Mouse (Mus musculus): ENCODE measurements around the gene Polr1c. TPM values are rescaled to one million over a fixed set of nuclear protein-coding genes. Genes with fewer than 3 reads are reported as not detected.

Polr1c gene
- total RNA-seq, 2 experiments from 2014 or later: 37.2 to 40.1 TPM

DNA sequence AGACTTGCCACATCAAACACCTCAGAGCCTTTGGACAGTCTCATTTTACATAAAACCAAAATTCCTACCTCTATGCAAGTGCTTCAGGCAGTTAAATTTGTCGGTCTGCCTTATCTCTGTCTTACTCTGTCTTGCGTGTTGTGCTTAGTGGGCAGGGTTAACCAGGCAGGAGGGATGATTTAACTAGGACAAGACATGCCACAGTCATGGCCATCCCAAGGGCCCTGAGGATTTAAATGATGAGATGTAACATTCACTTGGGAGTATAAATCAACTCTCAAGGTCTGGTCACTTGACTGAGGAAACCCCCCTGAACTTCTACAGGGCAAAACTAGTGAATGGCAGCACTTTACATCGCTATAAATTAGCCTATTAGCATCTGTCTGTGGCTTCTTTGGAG lies 26.3 kb downstream of the Polr1c start:
- DNase-seq (ENCODE audit: low spot score in 2 of 2): no peak

DNA sequence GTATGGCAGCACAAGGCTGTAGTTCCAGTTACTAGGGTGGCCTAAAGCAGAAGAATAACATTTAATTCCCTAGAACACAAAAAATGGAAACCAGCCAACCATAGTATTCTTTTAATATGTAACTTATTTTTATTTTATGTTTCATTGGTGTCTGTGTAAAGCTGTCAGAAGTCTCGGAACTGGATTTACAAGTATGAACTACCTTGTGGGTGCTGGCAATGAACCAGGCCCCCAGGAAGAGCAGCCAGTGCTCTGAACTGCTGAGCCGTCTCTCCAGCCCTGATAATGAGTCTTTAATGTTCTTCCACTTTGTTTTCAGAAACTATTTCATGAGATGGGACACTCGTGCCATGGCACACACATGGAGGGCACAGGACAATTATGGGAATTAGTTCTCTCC lies 37.3 kb downstream of the Polr1c start:
- DNase-seq (ENCODE audit: low spot score in 2 of 2): no peak

GRCm38 (mm10) chr17:46206676-46207075 lies 41.2 kb downstream of the Polr1c start:
- no peak for DNase-seq (ENCODE audit: low spot score in 2 of 2)

GRCm38 (mm10) chr17:46203078-46203477 lies 44.8 kb downstream of the Polr1c start:
- DNase-seq (ENCODE audit: low spot score in 2 of 2): no peak

GRCm38 (mm10) chr17:46202421-46203071 lies 45.3 kb downstream of the Polr1c start, which contains the start of the genes Polh and Xpo5:
Gene Polh (minus strand): TSS chr17:46202645.
Gene Xpo5 (plus strand): TSS chr17:46202782.
- DNase-seq (ENCODE audit: low spot score in 2 of 2): peak; percentile 88 to 93

DNA sequence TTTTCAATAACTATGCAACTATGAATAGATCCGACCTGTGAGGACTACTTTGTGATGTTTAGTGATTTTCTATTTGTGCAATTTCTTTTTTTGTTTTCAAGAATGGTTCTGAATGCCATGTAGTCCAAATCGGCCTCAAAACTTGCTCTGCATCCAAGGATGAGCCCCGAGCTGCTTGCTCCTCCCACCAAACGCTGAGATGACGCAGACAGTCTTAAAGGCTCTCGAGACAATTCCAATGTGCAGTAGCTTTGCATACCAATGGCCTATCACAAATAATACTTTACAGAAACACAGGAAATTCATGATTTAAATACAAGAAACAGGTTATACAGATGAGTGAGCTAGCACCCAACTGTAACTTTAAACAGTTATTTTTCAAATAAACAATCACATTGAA lies 46.7 kb downstream of the Polr1c start:
- DNase-seq (ENCODE audit: low spot score in 2 of 2): no peak

Small RNAs within 50 kb of the gene (microRNA-seq; reads per million reads assigned to microRNA genes)
- gene Mir693: 0 to 0.45 reads per million in 2 experiments

Other genes starting within 250 kb of the Polr1c start
- 10 to 100 TPM; 92.2 to 97.0 TPM for gene Vegfa, start 215.7 kb downstream of the Polr1c start, total RNA-seq (2021)
- 10 to 100 TPM; 80.8 to 82.4 TPM for gene Mrps18a, start 137.1 kb downstream of the Polr1c start, total RNA-seq (2021)
- 10 to 100 TPM; 39.8 to 41.3 TPM for gene Rsph9, start 103.8 kb downstream of the Polr1c start, total RNA-seq (2021)
- 10 to 100 TPM; 10.7 to 11.1 TPM for gene Mad2l1bp, start 94.5 kb downstream of the Polr1c start, total RNA-seq (2021)
- 100 to 1,000 TPM in 1 of 2 experiments, 10 to 100 TPM in 1; 86.9 to 100 TPM for gene Gtpbp2, start 87.0 kb downstream of the Polr1c start, total RNA-seq (2021)
- gene Polh, start 45.4 kb downstream of the Polr1c start, total RNA-seq (2021): 1 to 10 TPM; 6.8 to 7.5 TPM
- gene Xpo5, start 45.3 kb downstream of the Polr1c start, total RNA-seq (2021): 10 to 100 TPM; 43.0 to 43.9 TPM
- gene Yipf3, start within 50 bp of the Polr1c start, total RNA-seq (2021): 10 to 100 TPM; 68.7 to 70.3 TPM
- 10 to 100 TPM; 88.1 to 93.6 TPM for gene Lrrc73, start 5.5 kb upstream of the Polr1c start, total RNA-seq (2021)
- 10 to 100 TPM; 39.0 to 41.0 TPM for gene Tjap1, start 35.0 kb upstream of the Polr1c start, total RNA-seq (2021)
- 10 to 100 TPM; 44.4 to 52.4 TPM for gene Dlk2, start 49.4 kb upstream of the Polr1c start, total RNA-seq (2021)
- 1 to 10 TPM; 9.3 to 9.6 TPM for gene Abcc10, start 80.3 kb upstream of the Polr1c start, total RNA-seq (2021)
- 10 to 100 TPM; 78.1 to 81.5 TPM for gene Zfp318, start 135.7 kb upstream of the Polr1c start, total RNA-seq (2021)
- 1 to 10 TPM; 3.0 to 4.4 TPM for gene Crip3, start 180.9 kb upstream of the Polr1c start, total RNA-seq (2021)
- under 1 TPM; 0.48 to 0.76 TPM for gene Slc22a7, start 190.4 kb upstream of the Polr1c start, total RNA-seq (2021)
- gene Ttbk1, start 239.6 kb upstream of the Polr1c start, total RNA-seq (2021): 100 to 1,000 TPM; 106 to 107 TPM
- 1 to 10 TPM; 6.0 to 7.6 TPM for gene Dnph1, start 248.7 kb upstream of the Polr1c start, total RNA-seq (2021)